Mouse (Mus musculus): Measurements from ENCODE around the gene Gm20388. TPM values are rescaled to one million over a fixed set of nuclear protein-coding genes. Genes with fewer than 3 reads are reported as not detected.

The Gm20388 gene
- total and polyA plus RNA-seq, 2 experiments from 2014 or later, result 17.3 TPM; not detected in 1

GRCm38 (mm10) chr8:122769251-122770058, 2858.8 kb downstream of the Gm20388 start:
- TF ChIP-seq EP300 (IDR thresholded peaks at IDR 0.05; ENCODE audit: low read depth) (no peak), CTCF (IDR thresholded peaks at IDR 0.05; ENCODE audit: low read depth) (no peak)
- H3K4me2 ChIP-seq (ENCODE audit: low read depth, low read length), result 0 out of 2 replicates have a peak overlapping the region, but pooled peaks have one; percentile 6
- no peak overlapping the region for H3K4me3 ChIP-seq (ENCODE audit: low read depth, low read length)
- WGBS, result 34% methylated on average over 24 of the region's 24 CpGs
- H3K27ac ChIP-seq (ENCODE audit: low read depth), result no peak overlapping the region
- H3K36me3 ChIP-seq (replicated peaks; ENCODE audit: control insufficient read depth, insufficient read depth, low read length), result no peaks in the 10 kb centered on the region
- no peak overlapping the region for H3K9ac ChIP-seq (replicated peaks; ENCODE audit: low read depth, low read length)
- H3K27me3 ChIP-seq (ENCODE audit: control insufficient read depth, insufficient read depth, low read length), result 0 out of 2 replicates have a peak, but pooled peaks cover 3% of the 10 kb centered on the region
- no peaks in the 10 kb centered on the region for H3K9me3 ChIP-seq (replicated peaks; ENCODE audit: control insufficient read depth, low read length)
- no peak for ATAC-seq (ENCODE audit: insufficient read depth, low read depth)
- no peak for DNase-seq (ENCODE audit: low spot score)
- H3K4me1 ChIP-seq (ENCODE audit: control insufficient read depth, insufficient read depth), result no peaks in the 10 kb centered on the region

- Histone ChIP-seq H3K9me3 (replicated peaks; ENCODE audit: control insufficient read depth, low read length) (no peaks in the 10 kb centered on the region), H3K36me3 (replicated peaks; ENCODE audit: control insufficient read depth, insufficient read depth, low read length) (no peaks in the 10 kb centered on the region), H3K4me3 (ENCODE audit: low read depth, low read length) (no peak overlapping the region), H3K27me3 (ENCODE audit: control insufficient read depth, insufficient read depth, low read length) (0 out of 2 replicates have a peak, but pooled peaks cover 3% of the 10 kb centered on the region), H3K4me1 (ENCODE audit: control insufficient read depth, insufficient read depth) (peaks cover 5% of the 10 kb centered on the region), H3K9ac (replicated peaks; ENCODE audit: low read depth, low read length) (no peak overlapping the region), H3K27ac (ENCODE audit: low read depth) (no peak overlapping the region), H3K4me2 (ENCODE audit: low read depth, low read length) (no peak overlapping the region)
- TF ChIP-seq CTCF (IDR thresholded peaks at IDR 0.05; ENCODE audit: low read depth) (no peak), EP300 (IDR thresholded peaks at IDR 0.05; ENCODE audit: low read depth) (no peak)
- DNase-seq (ENCODE audit: low spot score) (no peak), ATAC-seq (ENCODE audit: insufficient read depth, low read depth) (no peak)
- WGBS, result 17% methylated on average over 10 of the region's 10 CpGs
These were observed 2861.9 kb downstream of the Gm20388 start for GRCm38 (mm10) chr8:122772431-122773060.

GRCm38 (mm10) chr8:122775285-122776155, 2864.9 kb downstream of the Gm20388 start, which contains the start of gene Acsf3:
TSS of gene Acsf3 (plus strand) at chr8:122775486.
- ATAC-seq (ENCODE audit: insufficient read depth, low read depth) (peak; percentile 44), DNase-seq (ENCODE audit: low spot score) (no peak)
- H3K9ac ChIP-seq (replicated peaks; ENCODE audit: low read depth, low read length), result peak within 1 kb of the TSS; percentile 73
- H3K4me1 ChIP-seq (ENCODE audit: control insufficient read depth, insufficient read depth), result peaks cover 5% of the 10 kb centered on the region
- TF ChIP-seq EP300 (IDR thresholded peaks at IDR 0.05; ENCODE audit: low read depth) (no peak), CTCF (IDR thresholded peaks at IDR 0.05; ENCODE audit: low read depth) (no peak)
- H3K27ac ChIP-seq (ENCODE audit: low read depth), result no peak within 1 kb of the TSS
- WGBS, result 1% methylated on average over 50 of the region's 50 CpGs
- H3K4me2 ChIP-seq (ENCODE audit: low read depth, low read length), result peak within 1 kb of the TSS; percentile 93
- H3K27me3 ChIP-seq (ENCODE audit: control insufficient read depth, insufficient read depth, low read length), result no peaks in the 10 kb centered on the region
- H3K36me3 ChIP-seq (replicated peaks; ENCODE audit: control insufficient read depth, insufficient read depth, low read length), result peaks cover 6% of the 10 kb centered on the region
- no peaks in the 10 kb centered on the region for H3K9me3 ChIP-seq (replicated peaks; ENCODE audit: control insufficient read depth, low read length)
- peak within 1 kb of the TSS; percentile 73 for H3K4me3 ChIP-seq (ENCODE audit: low read depth, low read length)

GRCm38 (mm10) chr8:122777701-122778100, 2867.1 kb downstream of the Gm20388 start:
- H3K27me3 ChIP-seq (ENCODE audit: control insufficient read depth, insufficient read depth, low read length), result no peaks in the 10 kb centered on the region
- H3K9me3 ChIP-seq (replicated peaks; ENCODE audit: control insufficient read depth, low read length), result no peaks in the 10 kb centered on the region
- H3K4me1 ChIP-seq (ENCODE audit: control insufficient read depth, insufficient read depth), result peaks cover 5% of the 10 kb centered on the region
- no peak overlapping the region for H3K27ac ChIP-seq (ENCODE audit: low read depth)
- TF ChIP-seq CTCF (IDR thresholded peaks at IDR 0.05; ENCODE audit: low read depth), result no peak
- TF ChIP-seq EP300 (IDR thresholded peaks at IDR 0.05; ENCODE audit: low read depth), result no peak
- WGBS, result 87% methylated on average over 6 of the region's 6 CpGs
- ATAC-seq (ENCODE audit: insufficient read depth, low read depth), result no peak
- no peak for DNase-seq (ENCODE audit: low spot score)
- H3K9ac ChIP-seq (replicated peaks; ENCODE audit: low read depth, low read length), result no peak overlapping the region
- H3K4me2 ChIP-seq (ENCODE audit: low read depth, low read length), result no peak overlapping the region
- H3K36me3 ChIP-seq (replicated peaks; ENCODE audit: control insufficient read depth, insufficient read depth, low read length), result peaks cover 20% of the 10 kb centered on the region
- H3K4me3 ChIP-seq (ENCODE audit: low read depth, low read length), result no peak overlapping the region

GRCm38 (mm10) chr8:122778703-122779239, 2868.1 kb downstream of the Gm20388 start:
- Histone ChIP-seq H3K27me3 (ENCODE audit: control insufficient read depth, insufficient read depth, low read length) (no peaks in the 10 kb centered on the region), H3K27ac (ENCODE audit: low read depth) (no peak overlapping the region), H3K36me3 (replicated peaks; ENCODE audit: control insufficient read depth, insufficient read depth, low read length) (peaks cover 20% of the 10 kb centered on the region), H3K9ac (replicated peaks; ENCODE audit: low read depth, low read length) (0 out of 2 replicates have a peak overlapping the region, but pooled peaks have one; percentile 7), H3K4me1 (ENCODE audit: control insufficient read depth, insufficient read depth) (peaks cover 5% of the 10 kb centered on the region), H3K9me3 (replicated peaks; ENCODE audit: control insufficient read depth, low read length) (no peaks in the 10 kb centered on the region), H3K4me3 (ENCODE audit: low read depth, low read length) (no peak overlapping the region), H3K4me2 (ENCODE audit: low read depth, low read length) (no peak overlapping the region)
- ATAC-seq (ENCODE audit: insufficient read depth, low read depth) (0 out of 2 replicates have a peak, but pooled peaks have one; percentile 40), DNase-seq (ENCODE audit: low spot score) (no peak)
- TF ChIP-seq CTCF (IDR thresholded peaks at IDR 0.05; ENCODE audit: low read depth), result no peak
- no peak for TF ChIP-seq EP300 (IDR thresholded peaks at IDR 0.05; ENCODE audit: low read depth)
- WGBS, result 45% methylated on average over 3 of the region's 3 CpGs
